Mouse (Mus musculus) small intestine, adult 2 months (tissue): Measurements from ENCODE around the gene Srek1. TPM values are rescaled to one million over a fixed set of nuclear protein-coding genes. Genes with fewer than 3 reads are reported as not detected.

Experiments
- H3K27ac ChIP-seq: fragments of 200-500 bp; 2 replicates; pipeline ENCODE4 v1.5.1; 2012; ENCODE audit warnings: low read depth, low read length, control low read depth, inconsistent platforms; ENCODE audit not compliant: insufficient read depth
- H3K27me3 ChIP-seq: fragments of 200-500 bp; 2 replicates; pipeline ENCODE4 v1.6.1; 2012; ENCODE audit warnings: mild to moderate bottlenecking, moderate library complexity, low read length, inconsistent platforms; ENCODE audit not compliant: control insufficient read depth, insufficient read depth
- H3K36me3 ChIP-seq: fragments of 200-500 bp; 2 replicates; pipeline ENCODE4 v1.6.1; 2012; ENCODE audit warnings: mild to moderate bottlenecking, low read length, control low read depth, inconsistent platforms; ENCODE audit not compliant: control insufficient read depth, insufficient read depth
- H3K4me1 ChIP-seq: fragments of 200-500 bp; 2 replicates; pipeline ENCODE4 v1.6.1; 2012; ENCODE audit warnings: low read length, inconsistent platforms, mixed read lengths; ENCODE audit not compliant: control insufficient read depth, insufficient read depth, insufficient read length
- H3K4me3 ChIP-seq: fragments of 200-500 bp; 2 replicates; pipeline ENCODE4 v1.5.1; 2012; ENCODE audit warnings: low read depth, mild to moderate bottlenecking, control low read depth, inconsistent platforms, low read length, moderate library complexity
- CTCF ChIP-seq: fragments of 200-500 bp; IDR thresholded peaks from 2 replicates; pipeline ENCODE4 v1.5.1; 2012; ENCODE audit warnings: low read depth, mild to moderate bottlenecking, control low read depth, inconsistent platforms, low read length, moderate library complexity, mixed read lengths; ENCODE audit not compliant: insufficient replicate concordance, insufficient read length; ENCODE audit errors: extremely low read depth
- POLR2A ChIP-seq: fragments of 200-500 bp; IDR thresholded peaks from 2 replicates; pipeline ENCODE4 v1.6.1; 2012; ENCODE audit warnings: low read depth, mild to moderate bottlenecking, control low read depth, inconsistent platforms, low read length, moderate library complexity
- WGBS: fragments of 180-500 bp; shearing (Covaris S2); methylation state at CpG from one replicate; pipeline ENCODE4 v1.1.7; 2018; 5-methylcytosine and 5-hydroxymethylcytosine counted together
- polyA plus RNA-seq: library from polyadenylated mRNA; depleted of rRNA; stranded (reverse); fragments of >200 nt; gene quantifications from 2 replicates; pipeline ENCODE4 v1.2.3, GENCODE M21; 2012

The Srek1 gene
- polyA plus RNA-seq, 1 experiment: 16.5 TPM

DNA sequence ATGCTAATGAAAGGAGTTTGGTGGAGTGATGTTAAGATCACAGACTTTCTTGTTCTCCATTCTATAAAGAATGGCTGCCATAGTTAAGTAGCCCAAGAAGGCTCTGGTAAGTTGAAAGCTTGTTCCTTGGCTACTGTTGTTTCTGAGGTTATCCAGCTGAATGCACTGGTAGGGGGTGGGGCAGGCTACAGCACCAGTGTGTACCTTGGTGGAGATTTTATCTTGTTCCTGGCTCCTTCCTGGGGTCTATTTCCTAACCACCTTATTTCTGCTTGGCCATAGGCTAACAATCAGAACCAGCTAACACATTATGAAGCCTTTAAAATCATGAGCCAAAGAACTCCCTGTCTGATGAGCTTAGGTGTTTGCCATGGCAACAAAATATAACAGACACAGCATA lies 3.6 kb downstream of the Srek1 start:
- Histone ChIP-seq H3K4me3 (no peak overlapping the region), H3K4me1 (peaks cover 4% of the 10 kb centered on the region; the same call in 1 of the 2 replicates), H3K27ac (no peak overlapping the region), H3K27me3 (no peaks in the 10 kb centered on the region), H3K36me3 (peaks cover 4% of the 10 kb centered on the region)
- no peak for TF ChIP-seq CTCF
- TF ChIP-seq POLR2A: no peak

DNA sequence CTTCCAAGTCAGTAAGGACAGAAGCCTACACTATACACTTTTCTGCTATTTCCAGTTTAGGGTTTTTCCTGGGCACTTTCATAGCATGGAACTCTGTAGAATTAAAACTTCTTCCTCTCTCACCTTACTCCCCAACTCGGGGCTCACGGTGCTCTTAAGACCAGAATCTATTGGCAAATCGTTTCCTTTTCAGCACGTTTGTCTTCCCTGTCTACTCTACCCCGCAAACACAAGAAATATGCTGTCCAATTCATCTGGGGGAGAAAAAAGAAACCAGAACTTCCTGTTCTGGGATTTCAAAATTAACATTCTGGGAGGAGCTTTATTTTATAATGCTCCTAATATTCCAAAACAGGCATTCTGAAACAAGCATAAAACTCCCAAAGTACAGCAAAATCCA lies 6.5 kb downstream of the Srek1 start:
- no peaks in the 10 kb centered on the region for H3K27me3 ChIP-seq
- H3K27ac ChIP-seq: no peak overlapping the region
- no peak overlapping the region for H3K4me3 ChIP-seq
- TF ChIP-seq POLR2A (no peak), CTCF (no peak)
- 60% methylated on average over 5 of the region's 5 CpGs for WGBS
- peaks cover 13% of the 10 kb centered on the region for H3K36me3 ChIP-seq
- H3K4me1 ChIP-seq: peaks cover 4% of the 10 kb centered on the region; the same call in 1 of the 2 replicates

DNA sequence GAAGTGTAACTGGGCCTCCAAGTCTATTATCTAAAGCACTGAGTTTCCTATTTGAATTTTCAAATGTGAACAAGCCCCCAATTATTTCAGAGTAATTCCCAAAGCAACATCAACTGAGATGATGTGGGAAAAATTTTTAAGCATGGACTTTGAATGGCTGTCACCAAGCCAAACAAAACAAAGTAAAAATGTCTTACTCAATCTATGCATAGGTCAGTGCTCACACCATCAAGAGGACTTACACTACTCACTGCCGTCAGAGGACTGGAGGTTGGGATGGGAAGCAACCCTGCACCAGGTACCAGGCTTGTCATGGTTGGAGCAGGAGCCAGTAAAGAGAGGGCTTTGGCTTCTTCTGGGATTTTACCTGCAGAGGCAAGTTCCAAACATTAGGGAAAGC lies 10.8 kb downstream of the Srek1 start:
- Histone ChIP-seq H3K27ac (no peak overlapping the region), H3K4me1 (no peaks in the 10 kb centered on the region), H3K36me3 (peaks cover 34% of the 10 kb centered on the region), H3K4me3 (no peak overlapping the region), H3K27me3 (no peaks in the 10 kb centered on the region)
- no peak for TF ChIP-seq POLR2A
- WGBS: 83% methylated on average over 1 of the region's 1 CpGs

DNA sequence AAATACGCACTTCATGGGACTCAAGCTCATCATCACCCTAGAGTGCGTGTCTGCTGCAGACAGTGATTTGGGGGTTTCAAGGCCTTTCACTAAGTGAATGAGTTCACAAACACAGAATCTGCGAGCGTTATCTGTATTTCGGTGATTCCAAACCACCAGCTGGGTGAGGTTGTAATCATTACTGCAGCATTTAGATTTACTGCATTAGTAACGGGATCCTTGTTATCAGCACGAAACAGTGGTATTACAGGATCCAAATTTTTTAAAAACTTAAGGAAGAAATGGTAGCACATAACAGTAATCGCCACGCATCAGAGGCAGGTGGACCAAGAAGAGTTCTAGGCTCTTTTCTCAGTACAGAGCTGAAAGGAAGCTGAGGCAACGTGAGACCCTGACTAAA lies 12.4 kb downstream of the Srek1 start:
- 89% methylated on average over 10 of the region's 10 CpGs for WGBS
- Histone ChIP-seq H3K4me1 (no peaks in the 10 kb centered on the region), H3K36me3 (peaks cover 44% of the 10 kb centered on the region), H3K4me3 (no peak overlapping the region), H3K27me3 (no peaks in the 10 kb centered on the region), H3K27ac (no peak overlapping the region)
- TF ChIP-seq CTCF: no peak
- TF ChIP-seq POLR2A: no peak

DNA sequence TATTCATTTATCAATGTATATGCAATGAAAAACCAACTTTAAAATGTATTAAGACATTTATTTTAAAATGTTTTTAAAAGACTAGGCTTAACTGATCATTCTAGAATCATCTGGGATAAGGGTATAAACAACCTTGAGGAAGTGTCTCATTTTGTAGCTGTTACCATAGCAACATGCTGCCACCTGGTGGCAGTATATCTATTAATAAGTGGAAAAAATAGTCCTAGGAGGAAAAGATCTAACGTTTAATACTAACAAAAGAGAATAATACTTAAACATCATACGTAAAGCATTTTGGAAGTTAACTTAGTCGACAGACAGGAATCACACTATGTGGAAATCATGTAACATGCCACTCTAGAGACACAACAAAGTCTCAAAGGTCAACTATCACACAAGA lies 23.0 kb downstream of the Srek1 start:
- TF ChIP-seq CTCF (no peak), POLR2A (no peak)
- Histone ChIP-seq H3K4me3 (no peak overlapping the region), H3K36me3 (peaks cover 42% of the 10 kb centered on the region), H3K27me3 (no peaks in the 10 kb centered on the region), H3K27ac (no peak overlapping the region), H3K4me1 (no peaks in the 10 kb centered on the region)
- 31% methylated on average over 3 of the region's 3 CpGs for WGBS

DNA sequence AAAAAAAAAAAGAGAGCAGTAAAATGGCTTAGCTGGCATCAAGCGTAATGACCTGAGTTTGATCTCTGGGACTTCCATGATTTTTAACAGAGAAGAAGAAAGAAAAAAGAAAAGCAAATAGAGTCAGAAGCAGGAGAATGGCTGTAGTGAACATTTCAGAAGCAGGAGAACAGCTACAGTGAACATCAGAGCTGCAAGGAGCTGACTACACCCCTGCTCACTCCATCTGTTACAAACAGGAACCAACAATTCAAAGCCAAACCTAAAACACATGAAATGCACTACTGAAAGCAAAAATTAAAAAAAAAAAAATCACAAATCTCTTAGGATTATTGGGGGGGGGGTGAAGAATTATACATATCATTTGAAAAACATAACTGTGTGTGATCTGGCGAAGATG lies 28.7 kb downstream of the Srek1 start:
- TF ChIP-seq POLR2A: no peak
- TF ChIP-seq CTCF: no peak
- Histone ChIP-seq H3K36me3 (peaks cover 44% of the 10 kb centered on the region), H3K27ac (no peak overlapping the region), H3K27me3 (no peaks in the 10 kb centered on the region), H3K4me1 (no peaks in the 10 kb centered on the region), H3K4me3 (no peak overlapping the region)
- 91% methylated on average over 2 of the region's 2 CpGs for WGBS

DNA sequence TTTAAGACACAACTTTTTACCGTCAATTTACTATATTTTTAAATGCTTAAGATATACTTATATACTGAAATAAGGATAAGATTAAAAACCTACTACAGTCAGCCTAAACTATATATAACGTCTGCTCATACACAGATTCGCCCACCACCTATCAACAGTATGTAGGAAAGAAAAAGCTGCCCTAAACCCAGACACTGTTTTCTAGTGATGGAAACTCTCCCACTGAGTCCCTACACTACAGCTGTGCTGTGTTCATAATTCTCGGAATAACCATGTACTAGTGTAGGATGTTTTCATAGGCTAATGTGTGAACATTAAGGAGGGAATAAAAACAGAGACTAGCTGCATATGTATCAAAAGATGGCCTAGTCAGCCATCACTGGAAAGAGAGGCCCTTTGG lies 29.2 kb downstream of the Srek1 start:
- WGBS: 96% methylated on average over 4 of the region's 4 CpGs
- no peaks in the 10 kb centered on the region for H3K27me3 ChIP-seq
- no peak for TF ChIP-seq POLR2A
- TF ChIP-seq CTCF: no peak
- no peak overlapping the region for H3K27ac ChIP-seq
- H3K4me1 ChIP-seq: no peaks in the 10 kb centered on the region
- H3K36me3 ChIP-seq: peaks cover 40% of the 10 kb centered on the region
- no peak overlapping the region for H3K4me3 ChIP-seq
